Mouse (Mus musculus) cerebellum, adult 11 months (tissue): Measurements from ENCODE around the gene Eef1g.
"Not testable (repeated sequence)": the region's sequence is repeated elsewhere in the genome, so short reads cannot be mapped to it uniquely, and the experiment has no call there.

Experiments used
- DNase-seq: peaks from one replicate; pipeline ENCODE4 v3.0.0; 2022

The Eef1g gene

DNA sequence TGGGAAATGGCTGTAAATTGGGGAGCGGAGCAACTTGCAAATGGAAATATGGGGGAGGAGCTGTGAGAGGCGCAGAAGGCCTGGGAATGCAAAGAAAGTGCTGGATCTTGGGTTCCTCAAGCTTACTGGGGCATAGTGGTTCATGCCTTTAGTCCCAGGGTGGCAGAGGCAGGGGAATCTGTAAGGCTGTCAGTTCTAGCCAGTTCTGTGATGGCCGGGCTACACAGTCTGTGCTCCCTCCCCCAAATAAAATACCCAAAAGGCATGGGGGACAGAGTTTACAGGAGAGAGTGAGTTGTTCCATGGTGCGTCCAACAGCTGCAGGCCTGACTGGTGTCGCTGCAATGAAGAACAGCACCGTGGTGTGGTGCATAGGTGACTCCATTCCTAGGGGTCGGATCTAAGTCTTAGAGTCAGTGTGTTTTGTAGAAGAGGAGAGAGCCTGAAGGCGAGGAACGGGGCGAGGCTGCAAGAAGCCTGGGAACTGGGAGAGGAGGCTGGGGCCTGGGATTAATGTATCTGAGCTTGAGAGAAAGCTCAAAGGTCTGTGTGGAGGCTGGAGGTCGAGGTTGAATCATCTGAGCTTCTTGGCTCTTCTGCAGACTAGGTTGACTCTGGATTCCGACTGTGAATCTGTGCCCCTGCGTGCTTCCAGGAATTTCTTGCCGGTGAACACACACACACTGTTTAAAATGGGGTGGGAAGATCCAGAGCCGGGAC is 21.7 kb downstream of the Eef1g start:
- DNase-seq, result no peak

DNA sequence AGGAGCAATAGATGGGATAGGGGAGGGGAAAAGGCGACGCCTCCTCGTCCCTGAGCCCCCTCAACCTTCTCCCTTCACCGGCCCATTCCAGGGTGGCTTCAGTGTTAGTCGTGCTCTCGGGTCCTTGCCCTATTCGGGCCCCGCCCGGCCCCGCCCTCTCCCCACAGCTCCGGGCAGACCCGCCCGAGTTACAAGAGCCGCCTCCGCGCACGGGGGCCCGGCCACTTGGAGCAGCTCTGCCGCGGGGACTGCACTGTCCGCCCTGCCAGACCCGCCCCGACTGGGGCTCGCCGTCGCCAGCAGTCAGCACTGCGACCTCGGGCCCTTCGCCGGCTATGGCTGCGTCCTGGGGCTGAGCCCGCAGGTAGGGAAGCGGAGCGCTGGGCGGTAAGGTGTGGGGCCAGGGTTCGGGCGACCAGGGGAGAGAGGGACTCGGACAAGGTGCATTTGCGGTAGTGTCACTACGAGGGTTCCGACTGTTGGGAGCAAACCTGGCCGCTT is 22.3 kb downstream of the Eef1g start, which contains the start of gene Ahnak:
Gene Ahnak (plus strand): TSS at position 219 of the 501 bp plus-strand sequence.
- no peak for DNase-seq

DNA sequence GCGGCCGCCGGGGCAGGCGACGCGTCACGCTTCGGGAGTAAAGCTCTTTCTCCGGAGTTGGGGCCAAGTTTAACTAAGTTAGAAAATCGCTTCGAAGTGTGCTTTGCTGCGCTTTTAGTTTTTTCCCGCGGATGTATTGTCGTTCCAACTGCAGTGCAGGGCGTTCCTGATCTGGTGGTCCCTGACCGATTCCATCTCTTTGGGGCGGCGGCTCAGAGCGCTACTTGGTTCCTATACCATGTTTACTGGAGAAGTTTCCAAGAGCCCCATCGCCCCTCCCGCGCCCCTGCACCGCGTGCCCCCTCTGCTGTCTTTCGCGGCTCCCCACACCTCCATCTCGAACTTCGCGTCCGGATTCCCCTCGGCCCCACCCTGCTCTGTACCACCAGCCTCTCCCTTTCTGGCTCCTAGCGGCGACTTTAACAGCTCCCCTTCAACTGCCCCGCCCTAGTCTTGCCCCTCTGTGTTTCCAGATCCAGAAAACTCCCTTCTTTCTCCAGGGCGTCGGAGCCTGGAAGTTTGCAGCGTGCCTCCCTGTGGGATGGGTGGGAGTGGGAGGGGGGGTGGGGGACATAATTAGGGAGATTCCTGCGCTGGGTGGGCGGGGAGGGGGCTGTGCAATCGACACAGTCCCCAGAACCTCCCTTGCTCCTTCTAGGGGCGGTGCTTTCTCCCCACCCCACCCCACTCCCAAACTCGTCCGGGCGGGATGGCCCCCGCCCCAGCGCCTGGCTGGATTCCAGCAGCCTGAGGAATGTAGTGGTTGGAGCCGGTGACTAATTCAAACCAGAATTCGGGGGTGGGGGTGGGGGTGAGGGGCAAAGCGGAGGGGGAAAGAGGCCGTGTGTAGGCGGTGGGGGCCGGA is 23.0 kb downstream of the Eef1g start:
- DNase-seq, result no peak

DNA sequence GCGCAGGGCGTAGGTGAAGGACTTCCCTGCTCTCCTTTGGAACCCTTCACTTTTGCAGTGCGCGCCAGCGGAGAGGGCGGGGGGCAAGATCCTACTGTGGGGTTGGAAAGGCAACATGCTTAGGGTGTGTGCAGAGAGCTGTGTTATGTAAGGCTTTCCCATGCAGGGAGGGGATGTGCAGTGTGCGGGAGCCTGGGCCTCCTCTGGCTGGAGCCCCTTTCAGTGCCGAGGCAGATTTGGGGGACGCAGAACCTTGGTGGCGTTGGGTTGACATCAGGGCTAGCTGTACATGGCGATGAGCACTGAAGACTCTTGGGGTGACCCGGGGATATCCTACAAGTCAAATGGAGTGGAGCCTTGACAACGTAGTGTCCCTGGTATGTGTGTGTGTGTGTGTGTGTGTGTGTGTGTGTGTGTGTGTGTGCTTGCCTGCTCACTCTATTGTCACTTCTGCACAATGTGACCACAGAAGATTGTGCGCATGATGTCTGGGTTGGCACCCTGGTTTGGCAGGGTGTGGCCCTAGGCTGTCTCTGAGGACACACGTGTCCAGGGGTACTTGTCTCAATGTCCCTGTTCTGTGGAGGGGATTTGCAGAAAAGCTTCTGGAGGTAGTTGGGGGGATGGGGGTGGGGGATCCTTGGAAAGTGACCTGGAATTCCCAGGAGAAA is 23.7 kb downstream of the Eef1g start:
- no peak for DNase-seq

DNA sequence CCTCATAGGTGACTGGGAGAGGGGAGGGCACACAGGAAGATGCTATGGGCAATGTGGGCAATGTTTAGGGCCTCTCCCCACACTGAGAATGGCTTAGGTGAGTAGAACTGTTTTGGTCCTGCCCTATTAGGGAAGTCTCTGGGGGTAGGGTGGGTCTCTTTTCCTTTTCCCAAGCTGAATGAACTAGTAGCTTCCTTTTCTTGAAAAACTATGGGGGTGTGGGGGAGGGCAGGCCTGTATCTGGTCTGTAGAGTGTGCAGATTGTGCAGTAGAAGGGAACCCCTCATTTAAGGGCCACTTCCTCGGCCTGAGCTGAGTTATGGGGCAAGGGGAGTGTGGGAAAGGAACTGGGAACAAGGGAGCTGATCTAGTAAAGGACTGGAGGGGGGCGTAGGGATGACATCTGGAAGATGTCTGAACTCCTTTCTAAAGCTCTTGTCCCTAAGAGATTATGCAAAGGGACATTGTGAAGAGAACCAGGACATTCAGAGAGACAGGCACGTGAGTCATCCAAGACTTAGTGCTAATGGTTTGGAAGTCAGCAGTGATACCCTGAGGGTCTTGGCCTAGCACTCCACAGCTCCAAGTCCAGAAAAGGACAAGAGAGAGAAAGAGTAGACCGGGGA is 24.5 kb downstream of the Eef1g start:
- no peak for DNase-seq

DNA sequence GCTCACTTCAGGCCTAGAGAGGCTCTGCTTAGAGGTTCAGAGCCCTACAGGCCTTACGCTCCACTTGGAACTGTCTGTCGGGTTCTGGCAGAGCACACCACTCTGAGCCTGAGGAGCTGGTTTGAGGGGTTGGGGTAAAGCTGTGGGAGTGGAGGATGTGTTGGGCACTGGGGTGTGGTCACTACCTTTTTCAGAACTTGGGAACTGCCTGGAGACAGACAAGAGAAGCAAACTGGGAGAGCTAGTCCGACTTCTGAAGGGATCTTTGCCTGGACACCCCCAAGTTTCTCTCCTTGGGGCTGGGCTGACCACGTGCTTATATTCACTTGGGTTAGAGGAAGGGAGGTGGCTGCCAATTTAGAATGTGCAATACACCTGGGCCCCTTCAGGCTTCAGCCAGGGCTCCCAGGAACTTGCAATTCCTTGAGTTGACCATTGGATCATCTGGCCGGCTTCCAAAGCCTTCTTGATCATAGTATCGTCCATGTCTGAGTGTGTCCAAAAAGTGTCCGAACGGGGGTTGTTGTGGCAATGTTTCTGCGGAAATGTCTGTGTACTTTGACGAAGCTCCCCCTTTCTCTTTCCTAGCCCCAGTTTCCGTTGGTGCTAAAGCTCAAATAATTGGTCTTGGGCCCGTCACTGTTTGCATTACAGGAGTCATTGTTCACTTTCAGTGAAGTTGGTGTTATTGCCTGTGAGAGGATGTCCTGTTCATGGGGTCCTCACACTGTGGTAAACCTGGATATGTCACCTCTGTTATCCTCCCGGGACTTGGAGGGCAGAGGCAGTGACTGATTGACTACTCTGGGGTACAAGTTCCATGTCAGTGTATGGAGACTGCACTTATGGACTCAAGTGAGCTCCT is 25.3 kb downstream of the Eef1g start:
- DNase-seq, result no peak

DNA sequence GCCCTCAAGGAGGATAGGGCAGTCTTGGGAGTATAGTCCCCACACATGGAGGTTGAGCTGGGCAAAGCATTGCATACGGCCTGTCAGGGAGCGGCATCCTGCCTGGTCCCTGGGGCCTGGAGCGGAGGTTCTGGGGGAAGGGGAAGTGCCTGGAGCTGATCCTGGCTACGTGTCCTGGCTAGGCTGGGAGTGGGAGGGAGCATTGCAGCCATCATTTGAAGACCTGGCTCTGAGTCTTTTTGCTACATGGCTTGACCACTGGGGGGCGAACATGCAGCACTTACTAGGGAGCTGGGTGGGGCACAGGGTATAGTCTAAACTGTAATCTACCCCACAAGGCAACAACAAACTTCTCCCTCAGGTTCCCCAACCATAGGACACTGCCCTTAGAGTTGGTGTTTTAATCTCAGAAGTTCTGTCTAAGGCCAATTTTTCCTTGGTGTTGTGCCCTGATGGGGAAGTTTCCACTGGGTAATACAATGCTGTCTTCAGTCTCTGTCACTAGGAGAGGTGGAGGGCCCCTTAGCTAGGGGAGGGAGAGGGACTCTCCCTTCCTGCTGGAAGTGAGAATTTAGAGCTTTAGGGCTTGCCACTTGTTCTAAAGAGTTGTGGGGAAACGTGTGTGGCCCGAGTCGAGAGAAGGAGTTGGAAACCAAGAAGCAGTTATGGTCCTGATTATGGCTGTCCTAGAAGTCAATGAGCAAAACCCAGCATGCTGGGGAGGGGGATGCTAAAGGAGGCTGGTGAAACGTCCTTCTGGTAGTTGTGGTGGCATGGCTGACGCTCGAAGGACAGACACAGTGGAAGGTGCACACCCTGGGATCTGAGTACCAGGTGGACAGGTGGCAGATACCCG is 26.2 kb downstream of the Eef1g start:
- no peak for DNase-seq

DNA sequence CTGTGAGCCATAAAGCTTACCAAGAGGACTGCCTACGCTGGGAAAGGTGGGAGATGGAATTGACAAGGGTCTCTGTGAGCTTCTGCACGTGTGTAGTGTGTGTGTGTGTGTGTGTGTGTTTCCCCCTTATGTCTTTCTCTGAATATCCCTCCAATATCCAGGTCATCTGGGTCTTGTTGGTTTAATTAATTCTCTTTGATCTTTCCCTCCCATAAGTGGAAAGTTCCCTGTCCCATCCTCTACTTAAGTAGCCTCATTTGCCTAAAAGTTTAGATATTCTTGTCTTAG is 26.7 kb downstream of the Eef1g start:
- no peak for DNase-seq

DNA sequence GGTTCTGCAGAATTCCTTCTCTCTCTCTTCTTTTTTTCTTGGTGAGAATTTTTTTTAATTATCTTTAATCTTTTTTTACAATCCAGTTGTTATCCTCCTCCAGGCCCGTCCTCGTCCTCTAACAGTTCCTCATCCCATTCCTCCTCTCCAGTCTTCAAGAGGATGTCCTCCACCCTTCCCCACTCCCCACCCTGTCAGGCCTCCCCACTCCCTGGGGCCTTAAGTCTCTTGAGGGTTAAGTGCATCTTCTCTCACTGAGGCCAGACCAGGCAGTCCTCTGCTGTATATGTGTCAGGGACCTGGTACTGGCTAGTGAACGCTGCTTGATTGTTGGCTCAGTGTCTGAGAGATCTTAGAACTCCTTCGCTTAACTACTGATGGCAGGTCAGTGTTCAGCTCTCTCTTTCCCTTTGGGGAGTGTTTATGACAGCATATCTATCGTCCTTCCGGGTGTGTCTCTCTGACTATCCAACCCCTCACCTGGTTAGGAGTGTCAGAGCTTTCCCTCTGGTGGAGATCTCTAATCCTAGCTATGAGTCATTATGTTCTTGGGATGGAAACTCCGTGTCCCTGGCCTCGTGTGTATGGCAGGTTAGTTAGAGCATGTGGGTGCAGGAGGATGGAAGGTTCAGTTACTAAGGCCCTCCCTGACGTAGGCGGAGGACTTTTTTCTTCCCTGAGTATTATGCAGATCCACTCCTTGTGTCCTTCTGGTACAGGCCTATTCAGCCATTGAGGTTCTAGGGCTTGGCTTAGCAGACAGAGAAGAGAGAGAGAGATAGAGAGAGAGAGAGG is 28.2 kb downstream of the Eef1g start:
- DNase-seq, result no peak

DNA sequence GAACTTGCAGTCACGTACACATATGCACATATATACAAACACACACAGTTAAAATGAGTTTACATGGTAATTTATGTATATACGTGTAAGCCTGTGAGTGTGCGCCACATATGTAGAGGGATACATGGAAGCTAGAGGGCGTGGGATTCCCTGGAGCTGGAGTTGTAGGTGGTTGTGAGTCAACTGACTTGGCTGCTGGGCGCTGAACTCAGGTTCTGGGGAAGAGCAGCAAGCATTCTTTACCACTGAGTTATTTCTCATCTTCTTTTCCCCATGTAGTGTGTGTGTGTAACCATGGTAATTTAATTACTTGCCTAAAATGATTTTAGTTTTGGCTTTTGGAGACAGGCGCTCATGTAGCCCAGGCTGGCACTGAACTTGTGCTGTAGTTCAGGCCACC is 29.8 kb downstream of the Eef1g start:
- DNase-seq, result no peak

DNA sequence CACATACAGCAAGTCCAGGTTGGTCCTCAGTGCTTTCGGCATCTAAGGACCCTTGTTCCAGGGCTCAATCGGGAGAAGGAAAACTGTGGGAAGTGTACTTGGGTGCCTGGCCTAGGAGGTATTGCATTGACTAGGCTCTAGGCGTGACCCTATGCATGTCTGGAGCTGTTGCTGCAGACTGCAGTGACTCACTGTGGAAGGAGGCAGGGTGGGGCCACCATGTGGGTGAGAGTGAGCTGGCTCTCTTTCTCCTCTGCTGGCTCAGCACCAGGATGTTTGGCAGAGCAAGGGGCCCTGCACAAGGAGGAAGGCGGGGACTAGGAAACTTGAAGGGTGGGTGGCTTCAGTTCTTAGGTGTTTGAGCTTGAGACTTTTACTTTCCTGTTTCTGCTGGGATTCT is 30.7 kb downstream of the Eef1g start:
- no peak for DNase-seq

DNA sequence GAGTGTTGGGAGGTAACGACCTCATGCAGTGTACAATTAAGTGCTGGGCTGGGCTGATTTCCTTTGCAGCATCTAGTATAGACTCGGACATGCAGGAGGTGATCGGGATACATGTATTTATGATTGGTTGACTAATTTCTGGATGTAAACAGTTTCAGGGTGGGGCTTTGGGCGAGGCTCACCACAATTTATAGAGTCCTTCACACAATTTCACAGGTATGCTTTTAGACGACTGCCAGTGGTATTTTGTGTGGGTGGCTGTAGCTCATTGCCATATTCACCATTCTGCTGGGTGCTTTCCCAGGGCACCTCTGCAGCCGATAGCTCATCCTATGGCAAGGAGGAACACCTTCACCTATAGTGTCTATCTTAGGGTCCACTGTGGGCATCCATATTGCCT is 31.7 kb downstream of the Eef1g start:
- no peak for DNase-seq

DNA sequence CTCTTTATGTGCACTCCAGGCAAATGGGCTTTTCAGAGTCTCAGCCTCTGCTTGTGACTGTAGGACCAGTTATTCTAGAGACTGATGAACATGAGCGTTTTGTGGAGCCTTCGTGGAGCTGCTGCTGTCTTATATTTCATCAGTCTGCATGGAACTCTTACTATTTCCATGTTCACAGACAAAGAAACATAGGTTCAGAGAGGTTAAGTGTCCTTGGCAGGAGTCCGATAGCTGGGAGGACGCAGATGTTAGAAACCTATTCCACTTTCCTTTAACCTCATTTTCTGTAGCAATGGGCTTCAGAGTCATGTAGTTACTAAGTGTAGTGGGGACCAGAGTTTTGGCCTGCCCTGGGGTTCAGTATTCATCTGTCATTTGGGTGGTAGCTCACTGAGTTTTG is 32.4 kb downstream of the Eef1g start:
- DNase-seq, result no peak

DNA sequence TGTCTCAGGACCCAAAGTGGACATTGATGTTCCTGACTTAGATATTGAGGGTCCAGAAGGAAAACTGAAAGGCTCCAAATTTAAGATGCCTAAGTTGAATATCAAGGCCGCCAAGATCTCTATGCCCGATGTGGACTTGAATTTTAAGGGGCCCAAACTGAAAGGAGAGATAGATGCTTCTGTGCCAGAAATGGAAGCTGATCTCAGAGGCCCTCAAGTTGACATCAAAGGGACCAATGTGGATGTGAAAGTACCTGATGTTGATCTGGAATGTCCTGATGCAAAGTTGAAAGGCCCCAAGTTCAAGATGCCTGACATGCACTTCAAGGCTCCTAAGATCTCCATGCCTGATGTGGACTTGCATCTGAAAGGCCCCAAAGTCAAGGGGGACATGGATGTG is 40.1 kb downstream of the Eef1g start:
- not testable (repeated sequence) for DNase-seq

DNA sequence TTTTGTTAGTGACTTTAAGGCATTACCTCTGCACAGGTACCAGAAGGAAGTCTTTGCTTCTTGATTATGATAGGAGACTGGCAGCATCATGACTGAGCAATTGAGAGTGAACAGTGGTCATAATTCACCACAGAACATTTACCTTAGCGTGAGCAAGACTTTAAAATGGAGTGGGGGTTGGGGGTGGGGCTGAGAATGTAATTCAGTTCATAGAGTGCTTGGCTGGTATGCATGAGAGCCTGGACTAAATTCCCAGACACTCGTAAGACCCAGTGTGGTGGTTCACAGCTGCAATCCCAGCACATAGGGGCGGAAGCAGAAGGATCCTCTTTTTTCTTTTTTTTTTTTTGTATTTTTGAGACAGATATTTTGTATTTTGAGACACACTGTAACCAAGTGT is 52.5 kb downstream of the Eef1g start:
- DNase-seq, result no peak

DNA sequence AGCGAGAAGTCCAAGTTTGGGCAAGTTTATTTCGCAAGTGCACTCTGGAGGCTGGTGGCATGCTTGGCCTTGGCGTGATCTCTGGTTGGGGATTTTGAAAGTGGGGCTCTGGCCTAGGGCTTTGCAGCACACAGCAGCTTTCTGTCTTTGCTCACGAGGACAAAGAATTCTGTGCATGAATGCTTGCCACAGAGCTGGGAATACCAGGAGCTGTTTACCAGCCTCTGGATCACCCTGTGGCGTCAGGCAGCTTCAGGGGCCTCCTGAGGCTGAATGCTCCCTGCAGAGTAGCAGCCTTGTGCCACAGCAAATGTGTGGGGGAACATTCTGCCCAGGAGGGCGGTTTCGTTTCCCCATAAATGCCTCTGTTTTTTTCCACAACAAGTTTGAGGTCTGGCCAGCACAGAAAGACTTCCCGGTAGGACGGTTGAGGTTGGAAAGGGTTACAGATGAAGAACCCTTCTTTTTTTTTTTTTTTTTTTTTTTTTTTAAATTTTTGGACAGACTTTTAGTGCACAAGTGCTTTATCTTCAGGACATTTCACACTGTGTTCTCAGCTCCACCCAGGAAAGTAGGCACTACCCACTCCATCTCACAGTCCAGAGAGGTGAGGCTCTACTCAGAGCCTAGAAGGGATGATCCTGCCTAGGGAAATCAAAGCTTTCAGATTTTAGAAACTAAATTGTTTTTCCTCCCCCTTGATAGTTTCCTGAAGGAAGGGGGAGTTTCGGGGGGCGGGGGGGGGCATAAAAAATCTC is 56.4 kb downstream of the Eef1g start:
- no peak for DNase-seq

DNA sequence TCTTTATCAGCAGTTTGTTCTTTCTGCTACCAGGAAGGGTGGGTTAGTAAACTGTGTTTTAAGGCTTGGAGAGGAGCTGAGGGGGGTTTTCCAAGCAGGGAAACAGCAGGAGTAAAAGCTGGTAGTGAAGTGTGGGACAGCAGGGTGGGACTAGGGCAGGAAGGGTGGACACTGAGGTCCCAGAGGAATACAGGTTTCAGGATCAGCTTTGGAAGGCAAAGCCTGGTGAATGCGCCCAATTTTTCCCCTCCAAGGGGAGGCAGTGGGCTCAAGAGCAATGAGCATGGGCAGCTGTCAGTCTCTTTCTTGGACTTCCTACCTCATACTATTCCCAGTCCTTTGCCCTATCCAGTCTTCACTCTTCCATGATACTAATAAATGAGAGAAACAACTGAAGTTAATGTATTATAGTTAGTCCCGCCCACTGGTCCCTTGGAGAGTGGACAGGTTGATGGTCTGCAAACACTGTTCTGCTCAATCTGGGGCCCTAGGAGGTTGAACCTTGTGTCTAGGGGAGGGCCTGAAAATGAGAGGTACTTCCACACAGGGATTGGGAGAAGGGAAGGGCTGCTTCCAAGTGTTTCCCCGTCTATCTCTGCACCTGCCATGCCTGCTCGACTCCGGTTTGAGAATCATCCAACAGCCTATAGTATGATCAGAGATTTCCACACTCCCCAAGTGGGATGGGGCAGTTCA is 58.9 kb downstream of the Eef1g start:
- no peak for DNase-seq

DNA sequence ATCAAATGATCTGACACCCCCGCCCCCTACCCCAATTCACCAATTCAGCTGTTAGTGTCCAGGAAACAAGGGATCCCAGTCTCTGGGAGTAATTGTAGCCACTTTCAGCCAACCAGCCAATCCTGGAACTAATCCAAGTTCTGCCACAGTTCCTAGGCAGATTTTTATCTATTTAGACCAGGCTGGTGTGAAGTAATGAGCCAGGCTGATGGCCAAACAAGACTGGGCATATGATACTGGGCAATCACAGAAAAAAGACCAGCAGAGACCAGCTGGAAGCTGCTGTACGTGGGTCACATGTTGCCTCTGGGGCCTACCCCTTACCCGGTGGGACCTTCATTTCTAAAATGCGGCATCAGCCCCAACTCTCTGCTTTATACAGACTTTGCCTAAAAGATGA is 59.8 kb downstream of the Eef1g start:
- DNase-seq, result no peak

DNA sequence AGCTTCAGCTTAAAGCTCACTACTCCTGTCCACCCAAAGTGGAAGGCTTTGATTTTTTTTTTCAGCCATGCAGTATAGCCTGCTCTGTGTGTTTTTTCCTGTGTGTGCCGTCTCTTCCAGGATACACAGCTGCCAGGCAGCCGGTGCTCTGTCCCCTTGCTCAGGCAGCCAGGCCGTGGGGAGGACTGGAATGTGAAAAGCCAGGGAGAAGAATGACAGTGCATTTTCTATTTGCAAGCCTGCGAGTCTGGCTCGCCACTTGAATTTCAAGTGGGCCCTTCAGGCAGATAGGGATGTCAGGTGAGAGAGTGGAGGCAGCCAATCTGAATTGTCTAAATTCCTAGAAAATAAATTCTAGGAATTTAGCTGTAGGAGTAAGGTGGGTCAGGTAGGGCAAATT is 61.0 kb downstream of the Eef1g start:
- no peak for DNase-seq
